ENCODE assay signal across 16 mouse cellular contexts in genomic region chr9:122241812-122242400, GRCm38 (mm10). TPM values are rescaled to one million over a fixed set of nuclear protein-coding genes. Genes with fewer than 3 reads are reported as not detected.
A peak's percentile ranks its signal among the peaks of the same experiment; 100 is the strongest.
DNase-seq lines count a peak whose midpoint lies in the region; ATAC-seq lines count a peak whose summit lies in the region.
"Had no signal": no experiment of that assay in that cellular context is flagged by ENCODE, and none has a peak within 500 bp of the region (broad histone marks: within the 10 kb centered on the region; RNA-seq: fewer than 3 reads in every experiment).

No protein-coding gene starts in this region.

- DNase-seq in hindbrain, embryonic 11.5 days (ENCODE audit: low spot score), result no peak
- DNase-seq in A20 (ENCODE audit: low read depth, low spot score), result peak; percentile 92
- peak; percentile 55 for DNase-seq in B cell, adult 2 months
- DNase-seq in heart, postnatal 14 days, result no peak
- DNase-seq: heart, adult 2 months; heart, postnatal 4 days; lung, adult 18-20 months; right cerebral cortex, postnatal 14 days had no signal

- WGBS in hindbrain, embryonic 12.5 days, result 56% methylated on average over 10 of the region's 10 CpGs
- 55% methylated on average over 10 of the region's 10 CpGs for WGBS in hindbrain, embryonic 11.5 days
- 59% methylated on average over 10 of the region's 10 CpGs for WGBS in hindbrain, embryonic 15.5 days

- no peak overlapping the region for H3K4me3 ChIP-seq in hindbrain, embryonic 12.5 days
- H3K4me3 ChIP-seq in hindbrain, embryonic 11.5 days (ENCODE audit: low read depth, low read length), result no peak overlapping the region
- no peak overlapping the region for H3K4me3 ChIP-seq in hindbrain, embryonic 15.5 days
- H3K4me3 ChIP-seq: embryonic facial prominence, embryonic 15.5 days; heart, adult 2 months; limb, embryonic 12.5 days; myocyte had no signal

- H3K4me2 ChIP-seq in hindbrain, embryonic 12.5 days (replicated peaks), result no peak overlapping the region
- no peak overlapping the region for H3K4me2 ChIP-seq in hindbrain, embryonic 11.5 days (replicated peaks; ENCODE audit: low read depth, low read length)
- no peak overlapping the region for H3K4me2 ChIP-seq in hindbrain, embryonic 15.5 days
- H3K4me2 ChIP-seq: embryonic facial prominence, embryonic 15.5 days had no signal

- no peak overlapping the region for H3K9ac ChIP-seq in hindbrain, embryonic 12.5 days
- H3K9ac ChIP-seq in hindbrain, embryonic 11.5 days (ENCODE audit: low read depth, low read length), result no peak overlapping the region
- no peak overlapping the region for H3K9ac ChIP-seq in hindbrain, embryonic 15.5 days
- H3K9ac ChIP-seq: embryonic facial prominence, embryonic 15.5 days; limb, embryonic 12.5 days had no signal

- no peaks in the 10 kb centered on the region for H3K27me3 ChIP-seq in hindbrain, embryonic 12.5 days
- H3K27me3 ChIP-seq in hindbrain, embryonic 11.5 days (ENCODE audit: control insufficient read depth, insufficient read depth, low read length), result no peaks in the 10 kb centered on the region; the same call in 1 of the 2 replicates
- no peaks in the 10 kb centered on the region for H3K27me3 ChIP-seq in hindbrain, embryonic 15.5 days
- H3K27me3 ChIP-seq: embryonic facial prominence, embryonic 15.5 days; limb, embryonic 12.5 days had no signal

- intact Hi-C loops in heart, postnatal 14 days (cut with DNase I), result loop anchor here (5.0 kb wide), 2 partner anchors 120 to 225 kb away; no protein-coding TSS in a partner anchor

- no peak for ATAC-seq in hindbrain, embryonic 12.5 days (ENCODE audit: low FRiP score)
- ATAC-seq in hindbrain, embryonic 11.5 days (ENCODE audit: low FRiP score), result no peak
- peak; percentile 40; the same call in 1 of the 2 replicates for ATAC-seq in hindbrain, embryonic 15.5 days (ENCODE audit: low FRiP score, low read depth)
- ATAC-seq in inflammation-experienced regulatory T-cells, adult 6 months, result no peak

- peaks cover 13% of the 10 kb centered on the region for H3K4me1 ChIP-seq in hindbrain, embryonic 12.5 days
- H3K4me1 ChIP-seq in hindbrain, embryonic 11.5 days (replicated peaks; ENCODE audit: control insufficient read depth, insufficient read depth, low read length), result no peaks in the 10 kb centered on the region
- H3K4me1 ChIP-seq in hindbrain, embryonic 15.5 days (replicated peaks), result no peaks in the 10 kb centered on the region; the same call in 1 of the 2 replicates

- peak overlapping the region; percentile 52 for H3K27ac ChIP-seq in hindbrain, embryonic 12.5 days
- H3K27ac ChIP-seq in hindbrain, embryonic 11.5 days (ENCODE audit: low read depth, low read length), result no peak overlapping the region
- peak overlapping the region; percentile 49; the same call in 1 of the 2 replicates for H3K27ac ChIP-seq in hindbrain, embryonic 15.5 days (replicated peaks)
- H3K27ac ChIP-seq: embryonic facial prominence, embryonic 15.5 days; heart, adult 2 months; stomach, postnatal 0 days had no signal

- H3K36me3 ChIP-seq in hindbrain, embryonic 12.5 days, result peaks cover 14% of the 10 kb centered on the region
- no peaks in the 10 kb centered on the region for H3K36me3 ChIP-seq in hindbrain, embryonic 11.5 days (ENCODE audit: control insufficient read depth, insufficient read depth, low read length)
- no peaks in the 10 kb centered on the region for H3K36me3 ChIP-seq in hindbrain, embryonic 15.5 days
- H3K36me3 ChIP-seq: G1E had no signal

- no peaks in the 10 kb centered on the region for H3K9me3 ChIP-seq in hindbrain, embryonic 12.5 days (replicated peaks)
- H3K9me3 ChIP-seq in hindbrain, embryonic 11.5 days (ENCODE audit: control insufficient read depth, low read length), result no peaks in the 10 kb centered on the region
- no peaks in the 10 kb centered on the region for H3K9me3 ChIP-seq in hindbrain, embryonic 15.5 days
- H3K9me3 ChIP-seq: embryonic facial prominence, embryonic 15.5 days; G1E; limb, embryonic 12.5 days had no signal

RNA-seq across cellular contexts. Expression of gene Ano10, which starts 52.3 kb away (rescaled TPM):
- polyA plus RNA-seq in hindbrain, embryonic 12.5 days (2016; fragmentation: Nextera tagmentation; extraction: Ambion mirVana), result 52.3 and 53.6 TPM in 2 replicates
- polyA plus RNA-seq in hindbrain, embryonic 11.5 days (2014; fragmentation: Nextera tagmentation; extraction: Ambion mirVana), result 51.9 and 52.5 TPM in 2 replicates
- 40.0 and 40.5 TPM in 2 replicates for polyA plus RNA-seq in hindbrain, embryonic 15.5 days (2015; fragmentation: Nextera tagmentation; extraction: Ambion mirVana)
- 10 to 100 TPM; 34.4 to 35.9 TPM for total RNA-seq in heart, postnatal 14 days (2021)
- 10 to 100 TPM; 13.5 to 24.3 (median 19.2) TPM for polyA plus RNA-seq in inflammation-experienced regulatory T-cells, adult 6 months (2017; shearing (Covaris generic))

Comparison
In these comparisons a context has a peak if more than half of its experiments do, and no peak if none do; other contexts are left out.
1. DNase-seq: peak in A20 (single experiment) and B cell, adult 2 months (2 of 2); none in hindbrain, embryonic 11.5 days (single experiment) and heart, postnatal 14 days (0 of 2).